Mouse (Mus musculus) heart, embryonic 10.5 days (tissue): ENCODE measurements around the gene Pgpep1. TPM values are rescaled to one million over a fixed set of nuclear protein-coding genes. Genes with fewer than 3 reads are reported as not detected.

Experiments used
- DNase-seq: peaks from one replicate; pipeline ENCODE4 v3.0.0-alpha.2; 2017; ENCODE audit warnings: low spot score
- H3K27ac ChIP-seq: fragments of 300-500 bp; sonication (generic); 2 replicates; pipeline ENCODE4 v1.5.1; 2016; ENCODE audit warnings: mild to moderate bottlenecking
- H3K27me3 ChIP-seq: fragments of 300-500 bp; sonication (generic); 2 replicates; pipeline ENCODE4 v1.6.1; 2016; ENCODE audit warnings: mild to moderate bottlenecking; ENCODE audit not compliant: poor library complexity, insufficient read depth, severe bottlenecking
- H3K36me3 ChIP-seq: fragments of 300-500 bp; sonication (generic); 2 replicates; pipeline ENCODE4 v1.6.1; 2016; ENCODE audit warnings: mild to moderate bottlenecking, moderate library complexity
- H3K4me1 ChIP-seq: fragments of 300-500 bp; sonication (generic); 2 replicates; pipeline ENCODE4 v1.6.1; 2016; ENCODE audit warnings: mild to moderate bottlenecking
- H3K4me3 ChIP-seq: fragments of 300-500 bp; sonication (generic); 2 replicates; pipeline ENCODE4 v1.5.1; 2016; ENCODE audit warnings: mild to moderate bottlenecking, moderate library complexity
- H3K9me3 ChIP-seq: fragments of 300-500 bp; sonication (generic); 2 replicates; pipeline ENCODE4 v1.6.1; 2016; ENCODE audit warnings: mild to moderate bottlenecking, moderate library complexity
- WGBS: fragments of 180-500 bp; shearing (Covaris S2); methylation state at CpG from one replicate; pipeline ENCODE4 v1.1.7; 2016; 5-methylcytosine and 5-hydroxymethylcytosine counted together
- polyA plus RNA-seq: library from polyadenylated mRNA; unstranded; fragments of >200 nt; fragmentation: Nextera tagmentation; extraction: Ambion mirVana; gene quantifications from 2 replicates; pipeline ENCODE4 v1.2.1, GENCODE M21; 2016

The Pgpep1 gene
- polyA plus RNA-seq, 1 experiment from 2014 or later = 42.0 TPM

DNA sequence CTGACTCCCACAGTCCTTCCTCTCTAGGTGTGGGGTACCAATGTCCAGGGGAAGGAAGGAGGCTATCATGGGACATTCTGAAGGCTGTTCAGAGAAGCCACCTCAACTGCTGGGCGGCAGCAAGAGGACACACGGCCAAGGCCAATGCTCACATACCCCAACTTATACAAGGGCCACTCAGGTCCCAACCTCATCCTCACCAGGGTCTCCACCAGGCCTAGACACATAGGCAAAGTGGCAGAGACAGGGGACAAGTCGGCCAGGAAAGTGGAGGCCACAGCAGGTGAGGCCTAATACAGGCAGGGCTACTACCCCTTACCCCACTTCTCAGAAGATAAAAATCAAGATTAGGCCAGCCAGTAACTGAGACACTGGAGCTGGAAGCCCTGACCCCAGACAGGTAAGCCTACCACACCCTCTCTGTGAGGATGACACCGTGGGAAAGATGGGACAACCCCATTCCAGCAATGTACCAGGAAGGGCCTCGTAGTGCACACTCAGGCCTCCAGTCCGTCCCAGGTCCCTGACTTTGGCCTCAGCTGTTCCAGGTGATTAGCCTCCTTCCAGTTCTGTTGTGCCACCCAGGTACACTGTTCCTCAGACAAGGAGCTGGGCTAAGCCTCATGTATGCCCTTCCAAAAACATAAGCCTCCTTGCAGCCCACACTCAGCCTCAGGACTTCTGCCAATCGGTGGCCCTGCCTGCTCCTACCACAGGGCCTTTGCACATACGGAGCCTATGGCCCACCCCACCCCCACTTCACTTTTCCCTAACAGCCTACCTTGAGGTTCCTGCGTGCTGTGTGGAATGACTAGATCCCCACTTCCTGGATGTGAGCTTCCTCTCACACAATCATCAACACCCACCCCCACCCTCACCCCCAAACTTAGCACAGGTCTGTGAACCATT is 54.1 kb downstream of the Pgpep1 start:
- Histone ChIP-seq H3K27me3 (peaks cover 4% of the 10 kb centered on the region; the same call in 1 of the 2 replicates), H3K4me1 (peaks cover 56% of the 10 kb centered on the region), H3K27ac (no peak overlapping the region), H3K36me3 (peaks cover 19% of the 10 kb centered on the region), H3K4me3 (peak overlapping the region; percentile 83; the same call in 1 of the 2 replicates), H3K9me3 (no peaks in the 10 kb centered on the region)
- no peak for DNase-seq
- WGBS = 83% methylated on average over 9 of the region's 9 CpGs

DNA sequence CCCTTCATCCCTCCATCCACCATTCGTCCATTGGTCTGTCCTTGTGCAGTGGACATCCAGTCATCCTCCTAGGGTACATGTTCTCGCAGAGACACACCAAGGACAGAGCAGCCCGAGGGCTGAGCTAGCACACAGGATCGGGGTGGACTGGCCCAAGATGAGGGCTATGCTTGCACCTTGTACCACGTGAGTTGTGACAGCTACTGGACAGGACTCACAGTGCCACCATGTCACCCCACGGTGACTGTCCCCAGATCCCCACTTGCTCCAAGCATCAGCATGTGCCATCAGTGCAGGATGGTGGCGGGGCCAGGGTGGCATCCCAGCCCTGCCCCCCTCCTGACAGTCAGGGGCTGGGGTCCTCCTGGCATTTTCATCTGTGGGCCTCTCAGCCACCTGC is 55.6 kb downstream of the Pgpep1 start:
- Histone ChIP-seq H3K4me1 (peaks cover 58% of the 10 kb centered on the region), H3K4me3 (no peak overlapping the region), H3K36me3 (peaks cover 19% of the 10 kb centered on the region), H3K9me3 (no peaks in the 10 kb centered on the region), H3K27me3 (peaks cover 4% of the 10 kb centered on the region; the same call in 1 of the 2 replicates), H3K27ac (no peak overlapping the region)
- 87% methylated on average over 7 of the region's 7 CpGs for WGBS
- DNase-seq = no peak

DNA sequence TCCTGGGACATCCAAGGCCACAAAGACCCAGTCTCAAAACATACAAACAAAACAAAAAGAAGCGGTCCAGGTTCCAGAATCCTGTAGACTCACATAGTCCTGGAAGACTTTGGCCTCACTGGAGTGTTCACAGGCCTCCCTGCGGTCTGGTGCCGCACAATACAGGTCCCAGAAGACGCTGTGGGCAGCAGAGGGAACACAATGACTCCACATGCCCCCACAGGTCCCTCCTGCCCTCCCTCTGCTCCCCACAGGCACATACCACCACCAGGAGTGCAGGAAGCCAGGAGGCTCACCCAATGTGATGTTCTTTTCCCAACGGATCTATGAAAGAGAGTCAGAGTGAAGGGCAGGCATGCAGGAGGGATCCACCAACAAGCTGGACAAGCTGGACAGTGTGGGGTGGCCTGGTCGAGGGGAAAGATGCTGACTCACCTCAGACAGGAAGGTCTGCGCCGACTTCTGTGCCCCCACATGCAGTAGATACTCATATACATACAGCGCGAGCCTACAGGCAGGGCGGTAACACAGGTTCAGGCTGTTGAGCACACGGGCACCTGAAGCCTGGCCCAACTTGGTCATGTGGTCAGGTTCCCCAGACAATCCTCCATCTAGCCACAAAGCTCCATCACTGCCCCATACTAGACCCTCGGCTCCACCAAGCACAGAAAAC is 57.9 kb downstream of the Pgpep1 start:
- DNase-seq = no peak
- Histone ChIP-seq H3K27me3 (peaks cover 11% of the 10 kb centered on the region; the same call in 1 of the 2 replicates), H3K36me3 (peaks cover 22% of the 10 kb centered on the region), H3K4me3 (no peak overlapping the region), H3K9me3 (no peaks in the 10 kb centered on the region), H3K4me1 (peaks cover 58% of the 10 kb centered on the region), H3K27ac (peak overlapping the region; percentile 3; the same call in 1 of the 2 replicates)
- 89% methylated on average over 13 of the region's 13 CpGs for WGBS

GRCm38 (mm10) chr8:70601271-70601649 is 58.9 kb downstream of the Pgpep1 start:
- peak; percentile 96 for DNase-seq
- H3K27ac ChIP-seq = peak overlapping the region; percentile 89
- peak overlapping the region; percentile 47 for H3K4me3 ChIP-seq
- under 1% methylated on average over 26 of the region's 26 CpGs for WGBS
- peaks cover 59% of the 10 kb centered on the region for H3K4me1 ChIP-seq
- no peaks in the 10 kb centered on the region for H3K9me3 ChIP-seq
- peaks cover 19% of the 10 kb centered on the region; the same call in 1 of the 2 replicates for H3K27me3 ChIP-seq
- H3K36me3 ChIP-seq = peaks cover 30% of the 10 kb centered on the region

DNA sequence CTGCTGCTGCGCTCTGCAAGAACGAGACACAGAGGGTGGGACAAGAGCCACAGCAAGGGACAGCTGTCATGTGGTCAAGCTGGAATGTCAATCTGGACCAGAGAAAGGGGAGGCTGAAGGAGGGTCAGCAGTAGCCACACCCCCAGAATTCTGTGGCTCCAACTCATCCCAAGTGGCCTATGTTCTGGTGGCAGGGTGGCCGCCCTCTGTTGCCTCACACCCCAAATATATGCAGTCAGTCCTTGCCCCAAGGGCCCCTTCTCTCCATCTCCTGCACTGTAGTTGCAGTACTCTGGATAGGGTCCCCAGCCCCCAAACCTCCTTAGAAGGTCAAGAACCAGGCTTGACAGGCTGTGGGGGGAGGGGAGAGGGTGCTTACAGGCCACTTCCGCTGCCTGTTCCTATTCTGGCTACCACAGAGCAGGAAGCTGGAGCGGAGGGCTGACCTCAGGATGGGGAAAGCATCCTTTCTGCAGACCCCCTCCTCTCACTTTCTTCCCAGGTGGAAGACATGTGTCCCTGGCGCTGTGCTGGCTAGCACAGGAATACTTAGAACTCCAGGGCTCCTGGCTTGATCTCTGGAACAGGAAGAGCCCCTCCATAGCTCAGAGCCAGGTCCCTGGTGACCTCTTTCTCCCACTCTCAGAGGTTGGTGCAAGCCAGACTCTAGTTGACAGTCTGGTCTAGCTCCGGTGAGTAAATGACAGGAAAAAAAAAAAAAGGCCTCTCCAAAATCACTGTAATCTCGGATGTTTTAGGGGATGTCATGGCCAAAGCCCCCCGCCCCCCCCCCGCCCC is 59.5 kb downstream of the Pgpep1 start:
- peaks cover 61% of the 10 kb centered on the region for H3K4me1 ChIP-seq
- H3K4me3 ChIP-seq = peak overlapping the region; percentile 47
- WGBS = 16% methylated on average over 10 of the region's 10 CpGs
- H3K27ac ChIP-seq = peak overlapping the region; percentile 89
- no peak for DNase-seq
- H3K36me3 ChIP-seq = peaks cover 36% of the 10 kb centered on the region
- peaks cover 24% of the 10 kb centered on the region; the same call in 1 of the 2 replicates for H3K27me3 ChIP-seq
- H3K9me3 ChIP-seq = no peaks in the 10 kb centered on the region

- Histone ChIP-seq H3K9me3 (no peaks in the 10 kb centered on the region), H3K27me3 (peaks cover 25% of the 10 kb centered on the region; the same call in 1 of the 2 replicates), H3K4me3 (no peak overlapping the region; the same call in 1 of the 2 replicates), H3K4me1 (peaks cover 71% of the 10 kb centered on the region), H3K27ac (peak overlapping the region; percentile 89), H3K36me3 (peaks cover 37% of the 10 kb centered on the region)
- 76% methylated on average over 12 of the region's 12 CpGs for WGBS
- DNase-seq = no peak
Observed at GRCm38 (mm10) chr8:70599507-70600290, 60.5 kb downstream of the Pgpep1 start.

DNA sequence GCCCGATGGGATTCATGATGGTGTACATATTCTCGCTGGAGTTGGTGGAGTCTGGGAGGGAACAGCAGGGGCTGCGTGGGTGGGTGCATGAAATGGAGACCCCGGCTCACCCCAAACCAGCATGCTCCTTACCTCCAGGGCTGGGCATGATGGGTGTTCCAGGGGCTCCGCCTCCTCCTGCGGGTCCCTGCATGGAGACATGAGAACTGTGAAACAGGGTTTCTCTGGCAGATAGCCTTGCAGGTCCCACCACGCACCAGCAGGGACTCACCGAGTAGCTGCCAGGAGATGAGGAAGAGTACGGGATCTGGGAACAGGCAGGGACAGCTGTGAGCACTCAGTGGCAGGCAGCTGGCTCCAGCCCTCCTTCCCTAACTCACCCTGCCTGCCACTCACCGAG is 61.5 kb downstream of the Pgpep1 start:
- WGBS = 24% methylated on average over 10 of the region's 10 CpGs
- peaks cover 79% of the 10 kb centered on the region for H3K4me1 ChIP-seq

GRCm38 (mm10) chr8:70598283-70598682 is 61.9 kb downstream of the Pgpep1 start:
- peaks cover 84% of the 10 kb centered on the region for H3K4me1 ChIP-seq
- H3K36me3 ChIP-seq = peaks cover 36% of the 10 kb centered on the region
- H3K27ac ChIP-seq = peak overlapping the region; percentile 89
- peak overlapping the region; percentile 68 for H3K4me3 ChIP-seq
- H3K9me3 ChIP-seq = no peaks in the 10 kb centered on the region
- 5% methylated on average over 29 of the region's 29 CpGs for WGBS
- DNase-seq = peak; percentile 93
- peaks cover 24% of the 10 kb centered on the region; the same call in 1 of the 2 replicates for H3K27me3 ChIP-seq

More for the DNA sequence above, 61.5 kb downstream of the Pgpep1 start:
- H3K4me3 ChIP-seq = peak overlapping the region; percentile 68
- DNase-seq = no peak
- H3K9me3 ChIP-seq = no peaks in the 10 kb centered on the region
- peak overlapping the region; percentile 89 for H3K27ac ChIP-seq
- H3K27me3 ChIP-seq = peaks cover 24% of the 10 kb centered on the region; the same call in 1 of the 2 replicates
- H3K36me3 ChIP-seq = peaks cover 37% of the 10 kb centered on the region

GRCm38 (mm10) chr8:70597417-70598272 is 62.5 kb downstream of the Pgpep1 start:
- Histone ChIP-seq H3K27me3 (peaks cover 24% of the 10 kb centered on the region; the same call in 1 of the 2 replicates), H3K4me3 (peak overlapping the region; percentile 68), H3K9me3 (no peaks in the 10 kb centered on the region), H3K27ac (peak overlapping the region; percentile 89), H3K36me3 (peaks cover 30% of the 10 kb centered on the region), H3K4me1 (peaks cover 90% of the 10 kb centered on the region)
- DNase-seq = no peak
- WGBS = 6% methylated on average over 44 of the region's 68 CpGs

GRCm38 (mm10) chr8:70596775-70597416 is 63.3 kb downstream of the Pgpep1 start:
- Histone ChIP-seq H3K9me3 (no peaks in the 10 kb centered on the region), H3K4me1 (peaks cover 97% of the 10 kb centered on the region), H3K4me3 (peak overlapping the region; percentile 68; the same call in 1 of the 2 replicates), H3K27ac (peak overlapping the region; percentile 89; the same call in 1 of the 2 replicates), H3K27me3 (peaks cover 24% of the 10 kb centered on the region; the same call in 1 of the 2 replicates), H3K36me3 (peaks cover 28% of the 10 kb centered on the region)
- no peak for DNase-seq
- WGBS = 88% methylated on average over 17 of the region's 17 CpGs
